Mouse (Mus musculus): ENCODE data around the gene Gpatch4. TPM values are rescaled to one million over a fixed set of nuclear protein-coding genes. Genes with fewer than 3 reads are reported as not detected.

Gene Gpatch4
- polyA plus RNA-seq (2021) = 32.8 TPM

DNA sequence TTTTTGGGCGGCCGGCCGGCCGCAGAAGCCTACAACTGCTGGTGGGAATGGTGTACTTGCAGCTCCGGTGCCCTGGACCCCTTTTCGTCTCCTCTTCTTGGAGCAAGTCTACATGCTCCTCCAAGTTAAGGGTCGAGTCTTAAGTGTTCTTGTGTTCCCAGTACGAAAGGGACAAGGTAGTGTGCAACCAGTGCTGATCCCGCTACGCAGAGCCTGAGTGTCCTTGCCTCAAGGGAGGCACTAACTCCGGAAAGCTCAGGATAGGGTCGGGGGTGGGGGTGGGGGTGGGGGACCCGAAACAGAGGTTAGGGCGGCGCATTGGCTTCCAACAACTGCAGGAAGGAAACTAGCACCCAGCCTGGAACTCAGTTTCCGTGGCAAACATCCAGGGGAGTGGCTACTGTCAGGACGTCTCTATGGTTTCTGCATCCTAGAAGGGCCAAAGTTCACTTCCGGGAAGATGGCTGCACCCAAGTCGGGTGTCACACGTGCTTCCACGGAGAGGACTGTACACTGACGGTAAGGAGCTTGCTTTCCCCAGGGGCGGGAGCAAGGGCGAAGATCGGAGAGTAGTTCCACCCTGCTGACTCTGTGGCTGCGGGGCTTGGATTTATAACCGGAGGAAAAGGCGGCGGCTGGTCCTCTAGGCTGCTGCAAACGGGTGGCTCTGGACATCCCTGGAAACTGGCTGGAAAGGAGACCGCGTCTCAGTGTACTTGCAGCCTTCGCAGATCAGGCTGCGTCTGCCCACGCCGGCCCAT, at the start of gene Gpatch4:
Gpatch4 (plus strand) TSS at position 448 of the 761 bp plus-strand sequence.
- CTCF ChIA-PET = interaction anchor here (0.8 to 1.2 kb wide), 5 partner anchors 15 to 29 kb away, joined by 3 to 4 read pairs (median 3); partner anchors contain the start of gene Hapln2
- H3K27me3 ChIP-seq = peaks cover 24% of the 10 kb centered on the region
- ATAC-seq (peak; percentile 76), DNase-seq (ENCODE audit: low read depth, low spot score) (peak; percentile 79)
- TF ChIP-seq CTCF (IDR thresholded peaks at IDR 0.05) = no peak
- in situ Hi-C loops (cut with MboI; ENCODE audit: low pct_unique_long_range_greater_than_20kb) = no loop called here
- POLR2A ChIA-PET = interaction anchor here (1.0 kb wide), 1 partner anchor 11 kb away, joined by 3 read pairs; no protein-coding TSS in a partner anchor

DNA sequence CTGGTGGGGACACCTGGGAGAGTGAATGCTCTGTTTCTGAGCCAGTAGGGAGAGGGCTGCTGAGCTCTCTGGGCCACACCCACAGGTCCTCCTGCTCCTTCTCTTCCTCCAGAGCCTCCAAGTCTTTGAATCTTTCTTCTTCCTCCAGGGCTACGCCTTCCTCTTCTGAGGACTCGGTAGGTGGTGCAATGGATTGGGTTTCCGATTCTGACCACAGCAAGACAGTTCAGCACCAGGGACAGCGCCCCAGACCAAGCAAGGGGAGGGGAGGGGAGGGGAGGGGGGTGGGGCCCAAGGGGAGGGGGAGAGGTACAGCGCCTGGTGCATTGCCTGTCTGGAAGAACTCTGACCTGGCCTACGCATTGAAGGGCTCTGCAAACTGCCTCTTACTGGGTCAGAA, 49.5 kb upstream of the Gpatch4 start:
- DNase-seq (ENCODE audit: low read depth, low spot score) (no peak), ATAC-seq (no peak)
- in situ Hi-C loops (cut with MboI; ENCODE audit: low pct_unique_long_range_greater_than_20kb) = no loop called here
- ChIA-PET POLR2A (no interaction called here), CTCF (interaction anchor here (18.5 kb wide), 1 partner anchor 27 kb away, joined by 437 read pairs; the partner anchor contains the start of gene Nes)
- no peak for TF ChIP-seq CTCF (IDR thresholded peaks at IDR 0.05)
- peaks cover 78% of the 10 kb centered on the region for H3K27me3 ChIP-seq

DNA sequence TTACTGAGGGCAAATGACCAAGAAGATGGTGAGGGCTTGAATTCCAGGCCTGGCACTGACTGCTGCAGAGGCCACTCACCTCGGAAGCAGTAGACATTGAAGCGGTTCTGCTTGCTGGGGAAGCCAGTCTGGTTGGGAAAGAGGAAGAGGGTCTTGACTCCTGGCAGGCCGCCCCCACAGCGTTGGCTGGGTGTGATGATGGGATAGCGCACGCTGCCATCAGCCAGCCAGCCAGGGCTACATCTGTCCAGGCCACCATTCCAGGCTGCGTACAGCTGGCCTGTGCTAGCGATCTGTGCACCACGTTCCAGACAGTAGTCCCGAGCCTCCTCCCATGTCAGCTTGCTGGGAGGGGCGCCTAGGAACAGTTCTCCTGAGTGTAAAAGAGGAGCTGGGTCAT, 47.6 kb upstream of the Gpatch4 start:
- CTCF ChIA-PET = interaction anchor here (18.5 kb wide), 1 partner anchor 29 kb away, joined by 437 read pairs; the partner anchor contains the start of gene Nes
- in situ Hi-C loops (cut with MboI; ENCODE audit: low pct_unique_long_range_greater_than_20kb) = no loop called here

DNA sequence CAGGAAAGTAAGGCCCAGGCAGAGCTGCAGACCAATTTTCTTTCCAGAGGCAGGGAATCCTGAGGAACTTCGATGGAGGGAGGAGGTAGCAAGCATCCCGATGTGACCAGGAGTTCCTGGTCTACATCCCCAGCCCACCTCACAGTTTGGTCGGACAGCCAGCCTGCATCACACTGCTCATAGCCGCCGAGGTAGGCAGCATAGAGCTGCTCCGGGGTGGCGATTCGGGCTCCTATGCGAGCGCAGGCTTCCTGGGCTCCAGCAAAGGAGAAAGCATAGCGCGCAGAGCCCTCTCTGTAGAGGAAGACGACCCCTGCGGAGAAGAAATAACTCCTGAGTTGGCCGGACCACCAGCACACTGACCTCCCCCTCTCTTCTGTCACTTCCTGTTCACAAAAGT, 46.5 kb upstream of the Gpatch4 start:
- TF ChIP-seq CTCF (IDR thresholded peaks at IDR 0.05) = no peak
- in situ Hi-C loops (cut with MboI; ENCODE audit: low pct_unique_long_range_greater_than_20kb) = no loop called here
- POLR2A ChIA-PET = no interaction called here

More for the DNA sequence above, 47.6 kb upstream of the Gpatch4 start:
- peaks cover 90% of the 10 kb centered on the region for H3K27me3 ChIP-seq
- DNase-seq (ENCODE audit: low read depth, low spot score) = no peak
- ATAC-seq = no peak
- POLR2A ChIA-PET = interaction anchor here (0.9 kb wide), 1 partner anchor 67 kb away, joined by 3 read pairs; no protein-coding TSS in a partner anchor
- TF ChIP-seq CTCF (IDR thresholded peaks at IDR 0.05) = no peak

DNA sequence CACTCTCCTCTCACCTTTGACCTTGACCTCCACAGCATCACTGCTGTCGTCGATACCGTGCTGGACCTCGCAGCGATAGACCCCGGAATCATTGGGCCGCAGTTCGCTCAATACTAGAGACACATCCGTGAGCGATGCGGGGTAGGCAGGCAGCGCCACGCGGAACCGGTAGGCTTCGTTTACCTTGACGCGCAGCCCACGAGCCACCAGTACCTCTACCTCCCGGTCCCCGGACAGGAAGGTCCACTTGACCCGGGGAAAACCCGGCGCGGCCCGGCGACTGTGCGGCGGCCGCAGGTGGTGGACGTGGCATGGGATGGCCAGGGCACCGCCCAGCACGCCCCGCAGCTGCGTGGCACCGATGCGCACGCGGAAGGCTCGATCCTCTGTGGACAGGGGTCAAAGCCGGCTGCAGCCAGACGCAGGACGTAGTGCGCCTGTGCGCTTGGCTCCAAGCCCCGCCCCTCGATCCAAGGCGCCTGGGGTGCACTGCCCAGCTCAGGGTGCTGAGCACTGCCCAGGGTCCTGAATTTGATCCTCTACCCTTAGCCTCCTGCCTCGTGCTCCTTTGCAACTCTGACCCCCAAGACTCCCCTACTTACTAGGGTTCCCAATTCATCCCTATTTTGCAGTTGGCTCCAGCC, 45.8 kb upstream of the Gpatch4 start:
- POLR2A ChIA-PET = no interaction called here
- peaks cover 89% of the 10 kb centered on the region for H3K27me3 ChIP-seq
- no peak for TF ChIP-seq CTCF (IDR thresholded peaks at IDR 0.05)
- DNase-seq (ENCODE audit: low read depth, low spot score) = no peak
- ATAC-seq = no peak
- in situ Hi-C loops (cut with MboI; ENCODE audit: low pct_unique_long_range_greater_than_20kb) = no loop called here
- CTCF ChIA-PET = interaction anchor here (1.3 to 2.0 kb wide), 2 partner anchors 10 to 14 kb away, joined by 5 to 7 read pairs; no protein-coding TSS in a partner anchor

More for the DNA sequence above, 46.5 kb upstream of the Gpatch4 start:
- no peak for DNase-seq (ENCODE audit: low read depth, low spot score)
- CTCF ChIA-PET = no interaction called here
- ATAC-seq = no peak
- H3K27me3 ChIP-seq = peaks cover 89% of the 10 kb centered on the region

DNA sequence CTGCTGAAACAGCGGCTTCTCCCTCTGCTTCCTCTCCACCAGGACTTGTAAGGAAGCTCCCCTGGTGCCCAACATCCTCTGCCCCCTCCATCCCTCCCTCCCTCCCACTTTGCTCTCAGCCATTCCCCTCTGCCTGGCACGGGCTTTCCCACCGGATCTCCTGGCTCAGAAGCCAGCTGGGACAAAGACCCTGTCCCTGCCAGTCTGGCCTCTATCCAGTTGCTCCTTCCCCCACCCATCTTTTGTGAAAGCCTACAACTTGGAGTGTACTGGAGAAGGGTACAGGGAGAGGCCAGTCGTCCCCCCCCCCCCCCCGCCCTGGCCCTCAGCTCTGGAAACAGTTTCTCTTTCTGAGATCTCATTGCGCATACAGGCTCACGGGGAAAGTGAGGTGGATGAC, 44.2 kb upstream of the Gpatch4 start:
- no peak for TF ChIP-seq CTCF (IDR thresholded peaks at IDR 0.05)
- H3K27me3 ChIP-seq = peaks cover 91% of the 10 kb centered on the region
- ATAC-seq (no peak), DNase-seq (ENCODE audit: low read depth, low spot score) (no peak)
- CTCF ChIA-PET = interaction anchor here (0.7 to 2.0 kb wide), 4 partner anchors 10 to 63 kb away, joined by 3 to 7 read pairs (median 4); no protein-coding TSS in a partner anchor
- POLR2A ChIA-PET = interaction anchor here (1.1 kb wide), 1 partner anchor 65 kb away, joined by 3 read pairs; no protein-coding TSS in a partner anchor
- in situ Hi-C loops (cut with MboI; ENCODE audit: low pct_unique_long_range_greater_than_20kb) = no loop called here

DNA sequence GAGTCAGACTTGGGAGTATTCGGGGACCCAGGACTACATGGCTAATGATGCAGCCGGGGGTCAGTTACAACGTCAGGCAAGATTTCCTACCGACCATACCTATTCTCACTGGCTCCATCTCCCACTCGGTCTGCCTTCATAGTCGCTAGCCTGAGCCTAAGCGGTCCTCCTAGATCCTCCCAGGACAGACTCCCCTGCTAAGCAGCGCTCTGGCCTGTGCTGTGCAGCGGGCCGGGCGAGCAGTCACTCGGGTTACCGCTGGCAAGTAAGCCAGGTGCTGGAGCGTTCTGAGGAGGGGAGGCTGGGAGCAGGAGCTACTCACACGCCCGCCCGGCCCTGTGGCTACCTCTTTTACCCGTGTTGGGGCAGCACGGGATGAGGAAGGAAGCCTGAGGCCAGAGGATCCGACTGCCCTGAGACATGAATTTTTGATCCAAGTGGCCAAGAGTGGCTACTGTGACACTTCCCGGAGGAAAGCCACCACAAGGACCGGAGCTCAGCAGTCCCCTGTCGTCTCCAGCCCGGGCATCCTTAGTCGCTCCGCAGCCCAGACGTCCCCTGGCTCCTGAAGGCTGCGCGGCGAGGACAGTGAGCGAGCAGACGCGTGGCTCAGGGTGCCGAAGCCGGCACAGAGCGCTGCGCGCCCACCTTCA, 43.5 kb upstream of the Gpatch4 start:
- ChIA-PET POLR2A (interaction anchor here (1.1 kb wide), 1 partner anchor 65 kb away, joined by 3 read pairs; no protein-coding TSS in a partner anchor), CTCF (interaction anchor here (0.7 to 2.0 kb wide), 3 partner anchors 13 to 63 kb away, joined by 3 to 7 read pairs (median 5); no protein-coding TSS in a partner anchor)
- DNase-seq (ENCODE audit: low read depth, low spot score) (no peak), ATAC-seq (no peak)
- peaks cover 86% of the 10 kb centered on the region for H3K27me3 ChIP-seq
- in situ Hi-C loops (cut with MboI; ENCODE audit: low pct_unique_long_range_greater_than_20kb) = no loop called here
- no peak for TF ChIP-seq CTCF (IDR thresholded peaks at IDR 0.05)

DNA sequence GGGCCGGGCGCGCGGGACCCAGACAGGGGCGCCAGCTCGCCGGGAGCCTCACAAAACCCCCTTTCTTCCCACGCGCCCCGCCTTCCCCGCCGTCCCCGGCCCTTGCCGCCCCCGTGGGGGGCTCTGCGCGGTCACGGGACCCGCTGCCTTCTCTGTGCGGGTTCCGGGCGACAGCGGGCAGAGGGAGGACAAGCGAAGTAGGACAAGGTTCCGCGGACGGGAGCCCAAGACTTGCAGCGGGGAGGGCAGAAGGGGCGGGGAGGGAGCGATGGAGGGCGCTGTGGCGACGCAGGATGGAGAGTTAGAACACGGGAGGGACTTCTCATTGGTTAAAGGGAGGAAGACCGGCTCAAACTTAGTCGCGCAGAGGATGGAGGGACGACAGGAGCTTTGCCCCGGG, 42.7 kb upstream of the Gpatch4 start, which contains the start of gene Bcan:
Bcan (minus strand) TSS at position 50 of the 400 bp plus-strand sequence.
- TF ChIP-seq CTCF (IDR thresholded peaks at IDR 0.05) = no peak
- peaks cover 80% of the 10 kb centered on the region for H3K27me3 ChIP-seq
- POLR2A ChIA-PET = no interaction called here
- DNase-seq (ENCODE audit: low read depth, low spot score) (no peak), ATAC-seq (no peak)
- in situ Hi-C loops (cut with MboI; ENCODE audit: low pct_unique_long_range_greater_than_20kb) = no loop called here
- CTCF ChIA-PET = interaction anchor here (1.1 to 1.7 kb wide), 3 partner anchors 11 to 72 kb away, joined by 3 to 5 read pairs (median 4); no protein-coding TSS in a partner anchor

DNA sequence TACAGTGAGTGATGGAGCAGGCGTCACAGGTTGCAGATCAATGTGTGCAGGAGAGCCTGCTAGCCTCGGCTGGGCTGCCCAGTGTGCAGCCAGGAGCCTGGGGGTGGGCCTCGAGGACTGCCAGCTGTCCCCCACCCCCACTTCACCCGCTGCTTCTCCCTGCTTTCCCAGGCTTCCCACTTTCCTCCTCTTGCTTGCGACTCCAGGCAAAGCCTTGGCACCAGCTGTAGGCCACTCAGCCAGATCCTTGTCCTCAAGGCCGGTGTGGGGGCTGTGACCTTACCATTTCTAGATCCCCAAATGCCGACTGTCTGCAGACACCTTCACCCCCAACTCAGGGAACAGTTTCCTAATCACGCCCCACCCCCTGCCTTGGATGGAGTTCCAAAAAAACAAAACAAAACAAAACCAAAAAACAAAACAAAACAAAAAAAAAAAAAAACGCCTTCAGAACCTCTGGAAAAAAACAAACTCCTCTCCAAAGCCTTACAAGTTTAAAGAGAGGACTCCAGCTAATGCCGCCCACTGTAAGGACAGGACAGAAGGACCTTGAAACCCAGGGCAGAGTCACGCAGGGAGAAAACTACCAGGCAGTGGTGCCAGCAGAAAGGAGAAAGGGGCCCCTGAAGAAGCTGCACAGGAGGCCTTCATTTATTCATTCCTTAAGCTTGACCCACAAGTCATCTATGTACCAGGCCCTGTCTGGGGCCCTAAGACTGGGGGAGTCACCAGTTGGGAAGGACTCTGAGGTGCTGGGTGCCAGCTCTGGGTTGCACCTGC, 41.9 kb upstream of the Gpatch4 start:
- in situ Hi-C loops (cut with MboI; ENCODE audit: low pct_unique_long_range_greater_than_20kb) = no loop called here
- ChIA-PET POLR2A (no interaction called here), CTCF (interaction anchor here (0.7 to 2.4 kb wide), 5 partner anchors 10 to 71 kb away, joined by 3 to 9 read pairs (median 3); no protein-coding TSS in a partner anchor)
- no peak for DNase-seq (ENCODE audit: low read depth, low spot score)
- peaks cover 73% of the 10 kb centered on the region for H3K27me3 ChIP-seq
- no peak for ATAC-seq
- TF ChIP-seq CTCF (IDR thresholded peaks at IDR 0.05) = no peak

Measured in Patski (cell line).